Mouse (Mus musculus): Measurements from ENCODE around the gene Ttc27. TPM values are rescaled to one million over a fixed set of nuclear protein-coding genes. Genes with fewer than 3 reads are reported as not detected.

Gene Ttc27
- polyA plus RNA-seq, 1 experiment from 2014 or later, result 16.3 TPM

DNA sequence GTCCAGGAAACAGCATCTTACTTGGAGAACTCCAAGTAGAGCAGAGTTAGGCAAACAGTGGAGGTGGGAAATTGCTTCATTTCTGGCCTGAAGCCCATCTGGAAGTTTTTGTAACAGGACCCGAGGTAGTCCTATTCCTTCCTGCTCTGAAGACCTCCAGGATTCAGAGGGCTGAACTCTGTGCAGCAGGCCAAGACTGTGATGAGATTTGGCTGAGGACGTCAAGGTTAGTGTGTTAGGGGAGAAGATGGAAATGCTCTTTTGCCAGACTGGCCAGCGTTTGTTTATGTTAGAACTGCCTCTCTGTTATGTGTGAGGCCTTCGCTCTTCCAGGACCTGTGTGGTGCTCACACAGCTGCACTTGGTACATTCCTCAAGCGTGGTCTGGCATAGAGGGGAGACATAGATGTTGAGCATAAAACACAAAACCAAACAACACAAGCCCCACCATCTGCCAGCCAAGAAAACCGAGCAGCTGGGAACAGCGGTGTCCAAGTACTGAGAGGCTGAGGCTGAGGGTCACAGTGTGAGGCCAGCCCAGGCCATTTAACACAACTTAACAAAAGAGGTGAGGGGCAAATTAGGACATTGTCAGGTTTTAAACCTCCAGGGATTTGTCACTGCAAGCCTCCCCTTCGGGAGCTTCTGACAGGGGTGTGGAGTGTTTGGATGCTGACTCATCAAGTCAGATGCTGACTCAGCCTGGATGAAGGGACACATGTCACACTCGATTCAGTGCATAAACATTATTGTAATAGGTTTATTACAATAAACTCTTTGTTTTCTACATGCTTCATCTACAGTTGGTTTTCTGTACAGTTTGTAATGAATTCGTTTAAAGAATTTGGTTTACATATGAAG is 128.7 kb downstream of the Ttc27 start:
- WGBS, result 48% methylated on average over 10 of the region's 10 CpGs
- ATAC-seq (replicated peaks), result 0 out of 2 replicates have a peak, but pooled peaks have one; percentile 43

DNA sequence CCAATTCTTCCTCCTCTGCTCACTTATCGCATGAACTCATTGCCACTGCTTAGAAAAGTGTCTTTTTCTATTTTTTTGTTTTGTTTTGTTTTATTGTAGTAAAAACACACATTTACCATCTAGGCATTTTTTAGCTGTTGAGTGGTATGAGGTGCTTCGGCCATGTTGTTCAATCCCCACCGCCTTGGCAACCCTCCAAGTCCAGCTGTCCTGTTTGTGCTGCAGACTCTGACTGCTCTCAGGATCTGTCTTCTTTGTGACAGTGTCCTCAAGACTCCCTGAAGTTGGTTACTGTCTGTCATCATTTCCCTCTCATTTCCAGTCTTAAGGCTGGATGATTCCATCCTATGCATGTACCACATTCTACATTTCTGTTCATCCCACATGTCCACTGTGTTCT is 132.7 kb downstream of the Ttc27 start:
- no peak overlapping the region for H3K27ac ChIP-seq (replicated peaks)
- H3K36me3 ChIP-seq, result no peaks in the 10 kb centered on the region
- H3K27me3 ChIP-seq, result no peaks in the 10 kb centered on the region
- H3K9me3 ChIP-seq, result no peaks in the 10 kb centered on the region
- peaks cover 4% of the 10 kb centered on the region; the same call in 1 of the 2 replicates for H3K4me1 ChIP-seq
- no peak overlapping the region for H3K9ac ChIP-seq (replicated peaks)
- no peak for ATAC-seq (replicated peaks)
- no peak overlapping the region for H3K4me2 ChIP-seq (replicated peaks)
- WGBS, result 93% methylated on average over 3 of the region's 3 CpGs
- H3K4me3 ChIP-seq, result no peak overlapping the region

More for the DNA sequence above, 128.7 kb downstream of the Ttc27 start:
- Histone ChIP-seq H3K4me1 (peaks cover 4% of the 10 kb centered on the region; the same call in 1 of the 2 replicates), H3K4me3 (no peak overlapping the region), H3K4me2 (replicated peaks) (no peak overlapping the region), H3K36me3 (no peaks in the 10 kb centered on the region), H3K27ac (replicated peaks) (no peak overlapping the region), H3K27me3 (no peaks in the 10 kb centered on the region), H3K9ac (replicated peaks) (no peak overlapping the region), H3K9me3 (no peaks in the 10 kb centered on the region)

DNA sequence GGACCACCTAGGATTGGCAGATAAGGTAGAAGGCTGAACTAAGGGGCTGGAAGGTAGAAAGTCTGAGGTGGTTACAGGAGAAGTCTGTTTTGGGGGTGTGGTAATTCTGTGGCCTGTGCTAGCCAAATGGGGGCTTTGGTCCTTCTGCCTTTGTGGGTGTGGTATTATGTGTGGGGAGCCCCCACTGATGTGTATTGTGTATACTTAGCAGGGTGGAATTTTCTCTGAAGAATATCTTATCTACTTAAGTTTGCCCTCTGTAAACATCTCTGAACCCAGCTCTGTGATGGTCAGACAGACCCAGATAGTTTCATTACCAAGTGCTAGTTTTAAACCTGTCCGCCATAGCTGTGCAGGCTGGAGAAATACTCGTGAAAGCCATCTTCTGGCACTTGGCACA is 141.8 kb downstream of the Ttc27 start:
- no peak overlapping the region for H3K4me3 ChIP-seq
- no peak overlapping the region for H3K27ac ChIP-seq (replicated peaks)
- H3K4me1 ChIP-seq, result no peaks in the 10 kb centered on the region
- no peaks in the 10 kb centered on the region for H3K36me3 ChIP-seq
- H3K27me3 ChIP-seq, result no peaks in the 10 kb centered on the region
- ATAC-seq (replicated peaks), result no peak
- no peak overlapping the region for H3K9ac ChIP-seq (replicated peaks)
- no peaks in the 10 kb centered on the region for H3K9me3 ChIP-seq
- WGBS, result 76% methylated on average over 2 of the region's 2 CpGs
- no peak overlapping the region for H3K4me2 ChIP-seq (replicated peaks)

DNA sequence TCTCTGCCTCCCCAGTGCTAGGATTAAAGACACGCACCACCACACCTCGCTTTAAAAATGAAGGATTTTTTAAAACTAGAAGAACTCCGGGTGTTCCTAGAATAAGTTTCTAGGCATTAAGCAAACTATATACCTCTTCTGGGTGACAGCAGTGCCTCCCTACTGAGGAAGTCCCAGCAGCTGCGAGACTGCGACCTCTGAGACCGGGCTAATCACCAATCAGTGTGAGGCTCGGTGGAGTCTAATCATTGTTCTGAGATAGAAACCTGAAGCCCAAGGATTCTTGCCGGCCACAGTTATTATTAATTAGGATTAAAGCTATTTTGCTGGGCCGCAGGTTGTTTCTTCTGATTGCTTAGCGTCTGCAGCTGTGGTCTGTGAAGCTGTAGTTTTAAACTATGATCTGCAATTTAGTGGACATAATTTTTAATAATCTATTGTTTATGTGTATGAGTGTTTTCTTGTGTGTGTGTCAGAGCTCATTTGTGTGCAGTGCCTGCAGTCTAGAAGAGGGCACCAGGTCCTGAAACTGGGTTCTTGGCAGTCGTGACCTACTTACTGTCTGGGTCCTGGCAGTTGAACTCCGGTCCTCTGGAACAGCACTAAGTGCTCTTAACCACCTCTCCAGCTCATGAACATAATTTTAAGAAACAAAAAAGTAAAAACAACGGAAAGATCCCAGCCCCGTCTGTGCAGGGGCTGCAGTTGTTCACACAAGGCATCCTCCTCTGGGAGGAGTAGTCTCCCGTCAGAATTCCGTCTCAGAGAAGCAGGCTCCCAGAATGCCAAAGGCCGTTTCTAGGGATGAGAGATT is 142.9 kb downstream of the Ttc27 start:
- Histone ChIP-seq H3K36me3 (no peaks in the 10 kb centered on the region), H3K4me3 (no peak overlapping the region), H3K9ac (replicated peaks) (no peak overlapping the region), H3K27ac (replicated peaks) (no peak overlapping the region), H3K9me3 (no peaks in the 10 kb centered on the region), H3K4me2 (replicated peaks) (no peak overlapping the region), H3K27me3 (no peaks in the 10 kb centered on the region), H3K4me1 (no peaks in the 10 kb centered on the region)
- no peak for ATAC-seq (replicated peaks)
- 28% methylated on average over 17 of the region's 17 CpGs for WGBS

DNA sequence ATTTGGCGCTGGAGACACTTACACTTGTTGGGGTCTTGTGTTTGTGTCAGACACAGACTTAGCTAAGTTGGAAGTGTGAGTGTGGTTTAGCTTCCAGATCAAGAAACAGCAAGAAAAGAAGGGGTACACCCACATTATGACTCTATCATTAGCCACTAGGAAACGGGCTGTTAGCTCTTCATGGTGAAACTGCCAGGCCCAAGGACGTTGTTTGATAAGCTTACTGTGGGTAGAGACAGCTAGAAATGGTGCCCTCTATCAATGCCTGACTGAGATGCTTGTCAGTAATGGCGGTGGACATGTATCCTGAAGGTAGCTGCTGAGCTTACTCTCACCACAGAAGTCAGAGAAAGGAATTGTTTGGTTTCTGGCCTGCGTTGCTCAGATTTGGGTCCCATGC is 146.3 kb downstream of the Ttc27 start:
- 92% methylated on average over 5 of the region's 5 CpGs for WGBS
- H3K9me3 ChIP-seq, result no peaks in the 10 kb centered on the region
- ATAC-seq (replicated peaks), result no peak
- H3K9ac ChIP-seq (replicated peaks), result no peak overlapping the region
- no peak overlapping the region for H3K4me3 ChIP-seq
- no peaks in the 10 kb centered on the region for H3K36me3 ChIP-seq
- no peaks in the 10 kb centered on the region for H3K27me3 ChIP-seq
- no peak overlapping the region for H3K27ac ChIP-seq (replicated peaks)
- no peak overlapping the region for H3K4me2 ChIP-seq (replicated peaks)
- H3K4me1 ChIP-seq, result peaks cover 15% of the 10 kb centered on the region

GRCm38 (mm10) chr17:74864790-74865548 is 147.4 kb downstream of the Ttc27 start:
- Histone ChIP-seq H3K4me1 (peaks cover 20% of the 10 kb centered on the region), H3K9me3 (no peaks in the 10 kb centered on the region), H3K27me3 (no peaks in the 10 kb centered on the region), H3K36me3 (no peaks in the 10 kb centered on the region), H3K9ac (replicated peaks) (no peak overlapping the region), H3K4me3 (no peak overlapping the region), H3K4me2 (replicated peaks) (no peak overlapping the region), H3K27ac (replicated peaks) (no peak overlapping the region)
- WGBS, result 81% methylated on average over 10 of the region's 10 CpGs
- ATAC-seq (replicated peaks), result no peak

DNA sequence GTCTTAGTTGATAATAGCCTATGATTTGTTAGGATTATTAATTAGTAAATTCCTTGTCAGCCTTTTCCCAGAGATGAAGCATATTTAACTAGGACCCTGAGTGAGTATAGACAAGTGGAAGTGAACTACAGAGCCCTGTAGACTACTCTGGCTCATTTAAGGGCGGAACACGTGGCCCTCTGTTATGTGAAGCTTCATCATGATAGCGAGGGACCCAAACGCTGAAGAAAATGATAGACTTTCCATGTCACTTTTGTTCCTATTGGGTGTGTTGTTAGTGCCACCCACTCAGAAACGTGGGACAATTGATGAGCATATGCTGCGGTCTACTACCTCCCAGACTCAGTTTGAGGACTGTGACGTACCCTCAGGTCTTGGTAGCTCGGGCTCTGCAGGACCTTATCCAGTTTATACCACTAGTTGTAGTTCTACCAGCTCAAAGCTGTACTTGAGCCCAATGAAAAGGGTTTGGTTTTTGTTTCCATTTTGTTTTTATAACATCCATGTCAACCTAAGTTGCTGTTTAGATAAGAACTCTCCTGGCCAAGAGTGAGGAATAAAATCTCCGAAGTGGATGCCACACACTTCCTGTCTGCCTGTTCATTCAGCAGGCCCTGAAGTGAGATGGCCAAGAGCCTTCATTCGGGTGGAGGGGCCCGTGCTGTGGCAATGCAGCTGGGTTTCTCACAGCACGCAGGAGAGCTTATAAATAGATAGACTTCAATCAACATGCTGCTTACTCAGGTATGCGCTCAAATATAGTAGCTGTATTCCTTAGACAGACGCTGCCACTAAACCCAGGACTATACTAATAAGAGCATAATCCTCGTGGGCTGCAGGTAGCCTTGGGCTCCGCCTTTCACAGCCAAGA is 148.4 kb downstream of the Ttc27 start:
- no peaks in the 10 kb centered on the region for H3K9me3 ChIP-seq
- no peaks in the 10 kb centered on the region for H3K27me3 ChIP-seq
- H3K9ac ChIP-seq (replicated peaks), result no peak overlapping the region
- H3K27ac ChIP-seq (replicated peaks), result no peak overlapping the region
- H3K4me1 ChIP-seq, result peaks cover 20% of the 10 kb centered on the region
- no peak overlapping the region for H3K4me2 ChIP-seq (replicated peaks)
- ATAC-seq (replicated peaks), result no peak
- H3K36me3 ChIP-seq, result no peaks in the 10 kb centered on the region
- WGBS, result 72% methylated on average over 16 of the region's 16 CpGs
- H3K4me3 ChIP-seq, result no peak overlapping the region

GRCm38 (mm10) chr17:74866565-74867507 is 149.3 kb downstream of the Ttc27 start:
- Histone ChIP-seq H3K27me3 (no peaks in the 10 kb centered on the region), H3K9ac (replicated peaks) (no peak overlapping the region), H3K4me3 (no peak overlapping the region), H3K4me2 (replicated peaks) (no peak overlapping the region), H3K27ac (replicated peaks) (no peak overlapping the region), H3K9me3 (no peaks in the 10 kb centered on the region), H3K36me3 (no peaks in the 10 kb centered on the region), H3K4me1 (peaks cover 20% of the 10 kb centered on the region)
- WGBS, result 22% methylated on average over 11 of the region's 11 CpGs
- ATAC-seq (replicated peaks), result no peak

DNA sequence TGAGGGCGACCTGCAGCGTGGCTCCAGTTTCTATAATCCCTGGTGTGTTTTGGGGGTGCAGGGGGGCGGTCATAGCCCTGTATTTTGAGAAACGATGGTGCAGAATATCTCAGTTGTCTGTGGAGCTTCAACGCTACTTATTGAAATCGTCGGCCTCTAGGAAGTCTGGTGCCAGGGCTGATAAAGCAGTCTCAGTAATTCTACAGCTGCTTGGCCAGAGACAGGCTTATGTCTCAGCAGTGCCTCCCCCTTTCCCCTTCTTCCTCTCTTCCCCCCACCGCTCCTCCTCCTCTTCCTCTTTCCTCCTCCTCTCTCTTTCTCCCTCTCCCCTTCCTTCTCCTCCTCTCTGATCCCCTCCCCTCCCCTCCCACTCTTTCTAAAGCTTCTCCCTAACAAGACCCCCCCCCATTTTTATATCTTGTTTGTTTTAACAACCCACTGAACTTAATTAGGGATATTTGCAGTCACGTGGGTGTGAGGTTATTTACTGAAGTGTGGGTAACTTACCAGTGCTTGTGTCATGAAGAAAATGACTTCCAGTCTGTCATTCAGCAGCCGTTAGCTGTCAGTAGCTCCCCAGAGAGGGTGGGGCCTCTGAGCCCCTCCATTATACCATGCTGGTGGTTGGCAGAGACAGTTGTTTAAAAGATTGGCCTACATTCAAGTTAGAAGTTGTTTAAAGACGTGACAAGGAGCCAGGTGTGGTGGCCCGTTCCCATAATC is 150.8 kb downstream of the Ttc27 start:
- Histone ChIP-seq H3K4me1 (peaks cover 20% of the 10 kb centered on the region), H3K4me3 (no peak overlapping the region), H3K36me3 (no peaks in the 10 kb centered on the region), H3K27me3 (no peaks in the 10 kb centered on the region), H3K9me3 (no peaks in the 10 kb centered on the region), H3K27ac (replicated peaks) (no peak overlapping the region), H3K4me2 (replicated peaks) (no peak overlapping the region), H3K9ac (replicated peaks) (no peak overlapping the region)
- ATAC-seq (replicated peaks), result no peak
- 55% methylated on average over 12 of the region's 12 CpGs for WGBS

DNA sequence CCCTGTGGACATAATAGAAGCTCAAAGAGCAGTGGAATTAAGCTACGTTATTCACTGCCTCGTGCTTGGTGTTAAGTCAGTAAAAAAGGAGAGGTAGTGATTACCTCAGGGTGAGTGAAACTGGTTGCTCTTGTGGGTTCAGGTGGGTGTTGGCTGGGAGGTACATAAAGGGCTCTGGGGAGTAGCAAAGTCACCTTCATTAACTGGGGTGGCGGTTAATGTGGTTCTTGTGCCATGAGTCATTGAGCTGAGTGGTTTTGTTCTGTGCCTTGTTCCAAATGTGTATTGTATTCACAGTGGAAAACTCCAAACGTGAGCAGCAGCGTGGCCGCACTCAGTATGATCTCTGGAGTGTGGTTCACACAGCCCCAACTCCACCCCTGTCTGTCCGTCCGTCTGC is 152.0 kb downstream of the Ttc27 start:
- H3K27me3 ChIP-seq, result no peaks in the 10 kb centered on the region
- 0 out of 2 replicates have a peak, but pooled peaks have one; percentile 20 for ATAC-seq (replicated peaks)
- no peak overlapping the region for H3K9ac ChIP-seq (replicated peaks)
- no peak overlapping the region for H3K27ac ChIP-seq (replicated peaks)
- WGBS, result 38% methylated on average over 8 of the region's 8 CpGs
- no peaks in the 10 kb centered on the region for H3K9me3 ChIP-seq
- H3K4me1 ChIP-seq, result peaks cover 20% of the 10 kb centered on the region
- H3K36me3 ChIP-seq, result no peaks in the 10 kb centered on the region
- H3K4me2 ChIP-seq (replicated peaks), result no peak overlapping the region
- H3K4me3 ChIP-seq, result no peak overlapping the region

All from forebrain, embryonic 15.5 days (tissue).